In genomic region chr1:77140906-77141305, GRCm38 (mm10) we compare ENCODE assay signal across 9 mouse cellular contexts.
DNase-seq lines count a peak whose midpoint lies in the region; ATAC-seq and TF ChIP-seq lines count a peak whose summit lies in the region.
"Had no signal": no experiment of that assay in that cellular context is flagged by ENCODE, and none has a peak within 500 bp of the region (broad histone marks: within the 10 kb centered on the region; RNA-seq: fewer than 3 reads in every experiment).

No protein-coding gene starts in this region.

- no peak overlapping the region for H3K4me3 ChIP-seq in heart, embryonic 11.5 days (ENCODE audit: low read depth, low read length)
- no peak overlapping the region for H3K4me3 ChIP-seq in limb, embryonic 10.5 days
- no peak overlapping the region for H3K4me3 ChIP-seq in intestine, embryonic 15.5 days (replicated peaks)

- 45% methylated on average over 7 of the region's 7 CpGs for WGBS in heart, embryonic 11.5 days (ENCODE audit: insufficient replicate concordance)
- WGBS in limb, embryonic 10.5 days: 11% methylated on average over 7 of the region's 7 CpGs
- 79% methylated on average over 7 of the region's 7 CpGs for WGBS in intestine, embryonic 15.5 days

- POLR2A ChIA-PET in Patski (lab: Charles Lee): no interaction called here

- in situ Hi-C loops in Patski (cut with MboI; ENCODE audit: low pct_unique_long_range_greater_than_20kb): no loop called here

- CTCF ChIA-PET in Patski (lab: Charles Lee): interaction anchor here (2.4 kb wide), 1 partner anchor 247 kb away, joined by 5 read pairs; no protein-coding TSS in a partner anchor

- ATAC-seq in heart, embryonic 11.5 days (replicated peaks; ENCODE audit: insufficient number of reproducible peaks, low FRiP score, low TSS enrichment): no peak
- peak; percentile 78 for ATAC-seq in Patski
- ATAC-seq in intestine, embryonic 15.5 days: no peak

- no peaks in the 10 kb centered on the region for H3K9me3 ChIP-seq in heart, embryonic 11.5 days (replicated peaks; ENCODE audit: control insufficient read depth, low read length)
- no peaks in the 10 kb centered on the region for H3K9me3 ChIP-seq in limb, embryonic 10.5 days (replicated peaks)
- H3K9me3 ChIP-seq in intestine, embryonic 15.5 days: no peaks in the 10 kb centered on the region

- no peaks in the 10 kb centered on the region for H3K4me1 ChIP-seq in heart, embryonic 11.5 days (ENCODE audit: control insufficient read depth, insufficient read depth, low read length)
- H3K4me1 ChIP-seq in limb, embryonic 10.5 days: peaks cover 23% of the 10 kb centered on the region
- no peaks in the 10 kb centered on the region for H3K4me1 ChIP-seq in intestine, embryonic 15.5 days (replicated peaks)

- no peak overlapping the region for H3K4me2 ChIP-seq in heart, embryonic 11.5 days
- H3K4me2 ChIP-seq in intestine, embryonic 15.5 days (replicated peaks): no peak overlapping the region

- TF ChIP-seq CTCF in Patski (IDR thresholded peaks at IDR 0.05): no peak

- H3K27ac ChIP-seq in heart, embryonic 11.5 days (ENCODE audit: low read depth, low read length): no peak overlapping the region
- H3K27ac ChIP-seq in limb, embryonic 10.5 days: peak overlapping the region; percentile 63
- no peak overlapping the region for H3K27ac ChIP-seq in intestine, embryonic 15.5 days
- H3K27ac ChIP-seq: liver, embryonic 14.5 days had no signal

- H3K36me3 ChIP-seq in heart, embryonic 11.5 days (ENCODE audit: control insufficient read depth, insufficient read depth, low read length): no peaks in the 10 kb centered on the region
- no peaks in the 10 kb centered on the region for H3K36me3 ChIP-seq in limb, embryonic 10.5 days
- no peaks in the 10 kb centered on the region for H3K36me3 ChIP-seq in intestine, embryonic 15.5 days

- DNase-seq in heart, adult 18-20 months: peak; percentile 67 to 72
- DNase-seq in Patski (ENCODE audit: low read depth, low spot score): peak; percentile 28
- DNase-seq in gastrocnemius, adult 18-20 months (ENCODE audit: low spot score): peak; percentile 71
- peak; percentile 70 for DNase-seq in limb, embryonic 10.5 days (ENCODE audit: low spot score)
- no peak for DNase-seq in thymus, postnatal 10 days (ENCODE audit: low spot score in 2 of 2)
- DNase-seq in left cerebral cortex, adult 9 months (ENCODE audit: low spot score in 2 of 2): no peak

- no peak overlapping the region for H3K9ac ChIP-seq in heart, embryonic 11.5 days (ENCODE audit: low read depth, low read length)
- no peak overlapping the region for H3K9ac ChIP-seq in intestine, embryonic 15.5 days
- H3K9ac ChIP-seq: liver, embryonic 14.5 days had no signal

- 0 out of 2 replicates have a peak, but pooled peaks cover 2% of the 10 kb centered on the region for H3K27me3 ChIP-seq in heart, embryonic 11.5 days (ENCODE audit: control insufficient read depth, insufficient read depth, low read length)
- H3K27me3 ChIP-seq in Patski: no peaks in the 10 kb centered on the region
- no peaks in the 10 kb centered on the region for H3K27me3 ChIP-seq in limb, embryonic 10.5 days (ENCODE audit: low read depth, poor library complexity, severe bottlenecking)
- no peaks in the 10 kb centered on the region for H3K27me3 ChIP-seq in intestine, embryonic 15.5 days (replicated peaks)

Comparison
In these comparisons a context has a peak if more than half of its experiments do, and no peak if none do; other contexts are left out.
1. DNase-seq: peak in heart, adult 18-20 months (2 of 2), Patski (single experiment), gastrocnemius, adult 18-20 months (single experiment) and limb, embryonic 10.5 days (single experiment); none in thymus, postnatal 10 days (0 of 2) and left cerebral cortex, adult 9 months (0 of 2).